Mouse (Mus musculus) embryo, embryonic 11 days (tissue): ENCODE results near the gene Clip4.
"Not testable (repeated sequence)": the region's sequence is repeated elsewhere in the genome, so short reads cannot be mapped to it uniquely, and the experiment has no call there.

Experiments
- DNase-seq: peaks from one replicate; pipeline ENCODE4 v3.0.0-alpha.2; 2015

Clip4 gene

DNA sequence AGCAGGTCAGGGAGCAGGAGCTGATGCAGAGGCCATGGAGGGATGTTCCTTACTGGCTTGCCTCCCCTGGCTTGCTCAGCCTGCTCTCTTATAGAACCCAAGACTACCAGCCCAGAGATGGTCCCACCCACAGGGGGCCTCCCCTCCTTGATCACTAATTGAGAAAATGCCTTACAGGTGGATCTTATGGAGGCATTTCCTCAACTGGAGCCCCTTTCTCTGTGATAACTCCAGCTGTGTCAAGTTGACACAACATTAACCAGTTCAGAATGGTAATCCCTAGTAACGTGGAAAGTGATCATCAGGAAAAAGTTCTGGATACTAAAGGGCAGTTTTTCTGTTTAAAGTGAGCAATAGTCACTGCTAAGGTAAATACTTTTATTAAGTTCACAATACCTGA lies at the start of gene Clip4:
Clip4 (plus strand) TSS at position 301 of the 400 bp plus-strand sequence.
- not testable (repeated sequence) for DNase-seq

DNA sequence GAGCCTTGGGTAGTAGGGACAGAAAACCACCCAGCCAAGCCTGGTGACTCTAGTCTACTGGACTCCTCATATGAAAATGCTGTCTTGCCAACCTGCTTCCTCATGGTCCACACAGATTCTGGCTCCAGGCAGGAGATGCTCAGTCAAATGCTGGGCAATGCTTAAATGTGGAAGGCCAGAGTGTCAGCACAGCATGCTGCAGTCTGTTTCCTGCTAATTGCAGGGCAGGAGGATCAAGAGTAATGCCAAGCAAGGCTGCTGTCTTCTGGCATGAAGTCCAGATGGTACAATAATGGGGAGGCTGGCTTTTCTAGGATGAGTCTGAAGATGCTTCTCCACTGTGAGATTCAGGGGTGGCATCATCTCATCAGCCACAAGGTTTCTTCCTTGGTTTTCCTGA lies 47.8 kb upstream of the Clip4 start:
- DNase-seq, result no peak

DNA sequence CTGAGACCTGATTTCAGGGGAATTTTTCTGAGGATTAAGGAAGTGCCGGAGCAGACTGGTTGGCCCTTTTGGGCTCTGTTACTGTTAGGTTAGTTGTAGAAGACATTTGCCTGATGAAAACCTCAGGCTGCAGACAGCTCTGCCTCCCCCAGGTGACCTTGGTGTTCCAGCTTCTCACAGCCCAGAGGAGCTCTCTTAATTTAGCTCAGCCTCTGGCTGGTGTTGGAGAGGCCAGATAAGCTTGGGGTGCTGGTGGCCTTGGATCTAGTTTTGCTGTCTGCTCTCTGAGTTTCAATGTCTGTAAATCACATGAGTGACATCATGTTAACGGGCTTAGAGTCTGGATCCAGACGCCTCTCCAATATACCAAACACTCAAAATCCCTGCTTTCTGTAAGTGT lies 47.3 kb upstream of the Clip4 start:
- no peak for DNase-seq

DNA sequence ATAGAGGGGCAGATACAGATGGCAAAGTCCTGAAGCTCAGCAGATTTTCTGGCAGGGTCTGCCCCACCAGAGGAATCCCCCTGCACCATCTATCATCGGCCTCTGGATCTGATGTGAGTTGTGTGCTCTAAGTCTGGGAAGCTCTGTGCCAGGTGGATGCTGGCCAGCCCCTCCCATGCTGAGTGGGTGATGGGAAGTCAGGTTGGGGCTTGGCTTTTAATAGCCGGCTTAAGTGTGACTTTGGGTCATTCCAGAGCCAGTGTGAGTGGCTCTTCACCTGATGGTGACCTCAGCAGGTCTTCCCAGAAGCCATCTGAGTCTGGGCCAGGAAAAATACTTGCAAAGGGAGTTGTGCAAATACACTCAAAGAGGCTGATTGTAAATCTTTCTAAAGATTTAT lies 37.6 kb upstream of the Clip4 start:
- no peak for DNase-seq

DNA sequence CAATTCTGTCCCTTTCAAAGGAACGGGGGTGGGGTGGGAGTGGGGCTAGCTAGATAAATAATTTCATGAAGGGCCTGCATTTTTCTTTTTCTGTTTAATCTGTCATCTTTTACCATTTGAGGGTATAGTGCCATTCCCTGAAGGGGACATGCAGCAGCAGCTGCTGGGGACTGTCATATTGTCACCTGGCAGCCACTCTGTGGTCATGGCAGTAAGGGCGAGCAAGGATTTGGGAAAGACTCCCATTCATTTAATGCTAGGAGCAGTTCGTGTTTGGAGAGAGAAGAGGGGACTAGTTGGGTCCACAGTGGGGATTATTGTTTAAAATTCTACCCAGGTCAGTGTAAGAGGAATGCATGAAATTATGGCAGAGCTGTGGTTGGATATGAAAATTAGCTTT lies 31.8 kb upstream of the Clip4 start:
- no peak for DNase-seq

DNA sequence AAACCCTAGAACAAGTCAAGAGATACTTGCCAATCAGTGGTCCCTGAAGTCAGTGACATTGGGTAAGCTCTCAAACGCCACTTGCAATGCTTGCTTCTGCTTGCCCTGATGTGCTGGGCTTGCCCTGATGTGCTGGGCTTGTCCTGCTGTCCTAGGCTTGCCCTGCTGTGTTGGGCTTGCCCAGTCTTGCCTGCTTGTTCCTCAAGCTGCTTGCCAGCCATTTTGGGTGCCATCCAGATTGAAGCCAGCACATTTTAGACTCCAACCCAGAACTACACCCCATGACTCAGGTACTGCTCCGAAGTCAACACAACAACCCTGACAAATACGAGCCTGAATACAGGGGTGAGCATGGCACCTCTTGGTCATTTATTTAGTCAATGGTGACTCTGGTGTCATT lies 26.1 kb upstream of the Clip4 start:
- DNase-seq, result no peak

DNA sequence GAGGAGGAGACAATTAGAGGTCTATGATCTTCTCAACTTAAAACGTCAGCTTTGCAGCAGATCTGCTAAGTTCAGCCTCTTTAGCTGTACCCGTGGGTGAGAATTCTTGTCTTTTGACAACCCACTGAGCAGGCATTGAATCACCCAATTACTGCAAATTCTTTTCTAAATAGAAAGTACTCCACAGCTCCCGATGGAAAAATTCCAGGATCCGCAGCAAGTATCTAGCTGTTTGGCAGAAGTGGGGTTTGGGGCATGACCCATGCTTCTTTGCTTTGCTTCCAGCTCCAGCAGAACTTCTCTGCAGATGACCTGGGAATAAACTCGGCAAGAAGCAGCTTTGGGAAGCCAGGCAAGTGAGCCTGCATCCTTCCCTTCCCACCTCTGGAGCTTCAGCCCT lies 25.3 kb upstream of the Clip4 start:
- no peak for DNase-seq

DNA sequence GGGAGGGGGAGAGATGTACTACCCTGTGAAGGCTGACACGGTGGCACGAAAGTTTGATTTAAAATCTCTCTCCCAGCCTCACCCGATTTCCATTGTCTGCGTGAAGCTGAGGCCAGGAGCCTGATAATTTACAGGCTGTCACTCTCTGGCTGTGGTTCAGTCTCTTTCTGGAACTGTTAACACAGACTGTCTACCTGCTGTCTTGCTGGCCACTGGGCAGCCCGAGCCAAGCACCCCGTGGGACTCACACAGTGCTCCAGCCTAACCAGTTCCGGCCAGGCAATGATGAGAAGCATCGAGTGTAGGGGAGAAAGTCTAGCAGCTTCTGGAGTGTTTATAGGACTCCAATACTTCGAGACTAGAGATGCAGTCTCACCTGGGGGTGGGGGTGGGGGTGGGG lies 22.2 kb upstream of the Clip4 start:
- no peak for DNase-seq

DNA sequence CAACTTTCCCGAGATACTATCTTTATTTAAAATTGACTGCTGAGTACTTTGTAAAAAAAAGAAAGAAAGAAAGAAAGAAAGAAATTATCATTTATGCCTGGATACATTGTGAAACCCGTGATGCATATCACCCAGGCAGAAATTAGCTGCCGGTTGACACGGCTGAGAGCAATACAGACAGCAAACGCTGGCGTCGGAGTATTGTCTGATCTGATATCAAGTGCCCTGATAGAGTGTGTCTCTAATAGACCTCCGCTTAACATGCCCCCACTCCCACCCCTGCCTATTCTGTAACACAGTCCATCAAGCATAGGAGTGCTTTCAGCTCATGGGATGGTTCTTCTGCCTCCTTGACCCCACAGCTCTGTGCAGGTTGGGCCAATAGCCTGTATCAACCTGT lies 20.7 kb upstream of the Clip4 start:
- no peak for DNase-seq

DNA sequence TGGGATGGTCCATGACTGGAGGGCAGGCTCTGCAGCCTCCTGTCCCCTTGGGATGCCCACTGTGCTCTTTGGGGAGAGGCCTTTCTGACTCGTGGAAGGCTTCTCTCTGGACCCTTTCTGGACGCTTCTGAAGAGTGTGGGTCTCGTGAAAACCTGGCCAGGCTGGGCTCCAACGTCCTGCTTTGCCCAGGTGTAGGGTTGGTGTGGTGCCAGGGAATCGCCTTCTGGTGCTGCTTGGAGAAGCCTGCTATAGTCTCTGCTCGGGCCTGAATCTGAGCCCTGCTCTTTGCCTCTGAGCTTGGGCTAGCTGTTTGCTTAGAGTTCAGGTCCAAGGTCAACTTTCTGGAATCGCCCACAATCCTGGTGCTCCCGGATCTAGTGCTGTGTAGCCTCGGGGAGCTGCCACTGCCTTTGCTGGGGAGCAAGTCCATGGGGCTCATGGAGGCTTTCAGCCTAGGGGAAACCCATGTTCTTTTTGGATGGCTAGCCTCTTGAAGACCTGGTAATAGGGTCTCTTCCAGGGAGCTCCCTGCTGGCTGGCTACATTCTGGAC lies 18.6 kb upstream of the Clip4 start:
- DNase-seq, result no peak

DNA sequence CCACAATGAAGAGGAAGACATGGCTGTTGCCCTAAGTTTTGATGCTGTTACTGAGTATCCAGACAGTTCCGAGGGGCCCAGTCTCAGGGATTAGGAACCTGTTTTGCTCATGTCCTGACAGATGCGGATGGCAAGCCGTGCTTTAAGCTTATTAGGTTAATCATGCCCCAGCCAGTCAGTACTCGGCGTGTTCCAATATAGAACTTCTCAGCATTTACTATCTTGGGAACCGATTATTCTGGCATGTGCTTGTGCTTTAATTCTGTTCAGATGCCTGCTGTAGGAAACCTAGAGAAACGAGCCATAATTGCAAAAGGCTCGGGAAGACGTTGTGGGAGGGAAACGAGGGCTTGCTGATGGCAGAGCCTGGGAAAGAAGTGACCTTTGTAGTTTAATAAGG lies 15.4 kb upstream of the Clip4 start, which contains the start of gene Pcare:
Pcare (minus strand) TSS at position 64 of the 400 bp plus-strand sequence.
- no peak for DNase-seq

DNA sequence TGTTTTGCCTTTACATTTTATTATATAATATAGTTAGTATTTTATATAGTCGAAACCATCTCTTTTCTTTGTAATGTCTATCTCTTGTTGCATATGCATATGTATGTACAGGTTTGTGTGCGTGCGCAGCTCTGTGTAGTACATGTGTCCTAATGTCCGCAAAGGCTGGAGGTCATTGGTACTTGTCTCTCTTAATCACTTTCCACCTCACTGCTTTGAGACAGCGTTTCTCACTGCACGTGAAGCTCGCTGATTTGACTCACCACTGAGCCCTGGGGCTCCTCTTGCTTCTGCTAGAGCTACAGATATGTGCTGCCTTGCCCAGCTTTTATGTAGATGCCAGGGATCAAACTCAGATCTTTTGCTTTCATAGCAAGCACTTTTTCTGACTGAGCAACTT lies 7.7 kb upstream of the Clip4 start:
- no peak for DNase-seq

DNA sequence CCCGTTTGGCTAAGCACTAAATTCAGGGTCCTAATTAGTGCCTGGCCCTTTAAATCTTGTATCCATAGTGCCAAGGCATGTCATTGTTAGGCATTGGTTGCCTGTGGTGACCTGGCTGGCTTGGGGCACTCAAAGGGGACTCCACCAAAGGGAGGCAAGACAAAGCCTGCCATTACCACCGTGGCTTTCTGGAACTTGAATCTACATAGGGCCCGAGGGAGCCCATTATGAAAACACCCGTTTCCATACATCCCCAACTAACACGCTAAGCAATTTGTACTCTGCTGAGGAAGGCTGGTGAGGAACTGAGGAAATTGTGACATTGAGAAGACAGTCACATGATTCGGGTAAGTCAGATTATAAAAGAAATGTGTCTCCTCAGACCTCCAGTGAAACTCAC lies 1.3 kb downstream of the Clip4 start:
- DNase-seq, result peak; percentile 60

DNA sequence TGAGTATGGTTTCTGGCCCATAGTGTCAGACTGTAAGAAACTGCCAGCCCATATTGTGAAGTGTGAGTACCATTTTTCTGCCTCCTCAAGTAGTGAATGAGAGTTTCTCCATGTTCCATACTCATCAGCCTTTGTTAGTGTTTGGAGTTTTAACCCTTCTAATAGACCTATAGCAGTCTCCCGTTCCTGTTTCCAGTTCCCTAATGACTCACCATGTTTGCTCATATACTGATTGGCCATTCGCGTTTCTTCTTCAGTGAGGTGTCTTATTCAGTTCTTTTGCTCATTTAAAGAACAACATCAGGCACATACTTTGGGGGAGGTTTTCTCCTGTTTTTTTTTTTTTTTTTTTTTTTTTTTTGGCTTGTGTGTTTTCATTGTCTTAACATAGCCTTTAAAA lies 2.4 kb downstream of the Clip4 start:
- DNase-seq, result no peak

DNA sequence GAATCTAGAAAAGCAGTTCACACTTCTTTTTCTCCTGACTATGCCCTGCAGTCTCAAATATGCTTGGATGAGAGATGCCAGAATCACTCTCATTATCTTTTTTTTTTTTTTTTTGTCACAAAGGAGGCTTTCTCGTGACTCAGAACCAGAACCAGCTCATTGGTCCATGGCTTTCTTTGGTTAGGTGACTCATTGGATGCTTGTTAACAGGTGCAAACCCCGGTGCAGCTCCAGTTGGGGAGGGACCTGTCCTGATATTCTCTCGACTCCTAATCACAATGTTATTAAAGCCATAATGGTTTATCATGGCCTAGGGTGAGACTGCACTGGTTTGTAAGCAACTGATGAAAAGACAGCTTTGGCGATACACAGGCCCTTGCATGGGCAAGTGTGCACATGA lies 5.9 kb downstream of the Clip4 start:
- DNase-seq, result no peak

DNA sequence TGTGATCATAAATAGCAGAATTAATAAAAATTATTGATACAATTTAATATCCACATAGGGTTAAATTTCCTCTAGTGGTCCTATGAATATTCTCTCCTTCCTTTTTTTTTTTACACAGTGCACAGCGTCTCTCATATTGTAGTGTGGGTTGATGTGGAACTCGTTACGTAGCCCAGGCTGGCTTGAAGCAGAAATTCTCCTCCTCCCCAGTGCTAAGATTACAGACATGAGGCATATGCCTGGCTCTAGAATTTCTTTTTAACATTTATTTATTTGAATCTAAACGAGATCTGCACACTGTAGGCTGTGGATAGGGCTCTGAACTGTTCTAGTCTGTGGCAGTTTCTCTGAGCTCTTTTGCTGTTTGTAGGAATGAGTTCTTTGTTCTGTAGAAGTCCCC lies 7.0 kb downstream of the Clip4 start:
- DNase-seq, result no peak

DNA sequence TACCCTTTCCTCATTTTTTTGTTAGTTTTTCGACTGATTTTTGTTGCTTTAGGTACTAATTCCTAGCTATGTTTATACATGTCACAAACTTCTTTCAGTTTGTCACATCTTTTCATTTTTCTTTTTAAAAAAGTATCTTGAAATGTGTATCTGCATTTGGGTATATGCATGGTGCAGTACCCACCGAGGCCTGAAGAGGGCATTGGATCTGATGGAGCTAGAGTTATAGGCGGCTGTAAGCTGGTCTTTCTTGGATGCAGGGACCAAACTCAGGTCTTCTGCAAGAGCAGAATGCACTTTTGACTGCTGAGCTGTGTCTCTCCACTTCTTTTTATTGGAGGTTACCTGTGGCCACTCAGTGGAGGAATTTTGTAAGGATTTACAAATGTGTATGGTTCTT lies 10.4 kb downstream of the Clip4 start:
- no peak for DNase-seq

DNA sequence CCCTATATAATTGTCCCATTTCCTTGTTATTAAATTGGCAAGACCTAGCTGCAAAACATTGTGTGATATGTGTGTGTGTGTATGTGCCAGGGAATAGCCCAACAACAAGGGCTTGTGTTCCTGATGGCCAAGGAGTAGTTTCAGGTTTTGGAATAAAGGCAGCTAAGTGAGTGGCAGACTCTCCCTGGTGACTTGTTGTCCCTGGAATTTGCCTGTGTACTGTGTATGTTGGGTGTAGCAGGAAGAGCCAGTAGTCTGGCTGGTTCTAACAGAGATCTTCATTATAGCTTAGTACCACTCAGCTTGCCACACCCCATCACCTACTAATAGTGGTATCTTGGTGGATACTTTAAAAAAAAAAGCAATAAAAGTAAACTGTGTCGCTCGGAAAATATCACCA lies 12.2 kb downstream of the Clip4 start:
- no peak for DNase-seq

DNA sequence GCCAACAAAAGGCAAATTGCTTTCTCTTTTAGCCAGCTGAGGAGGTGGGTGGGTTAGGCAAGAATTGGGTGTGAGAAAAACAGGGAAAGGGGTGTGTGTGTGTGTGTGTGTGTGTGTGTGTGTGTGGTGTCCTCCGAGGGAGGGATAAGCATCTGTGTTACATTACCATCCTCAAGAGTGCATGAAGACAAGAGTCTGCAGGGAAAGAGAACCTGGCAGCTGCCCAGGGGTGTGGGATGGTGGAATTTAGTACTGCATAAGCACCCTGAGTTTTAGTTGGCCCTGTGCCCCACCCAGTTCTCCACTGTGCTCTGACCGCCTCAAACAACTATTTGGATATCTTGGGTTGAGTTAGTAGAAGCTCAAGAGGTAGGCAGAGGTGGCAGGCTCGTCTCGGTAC lies 12.7 kb downstream of the Clip4 start:
- no peak for DNase-seq

DNA sequence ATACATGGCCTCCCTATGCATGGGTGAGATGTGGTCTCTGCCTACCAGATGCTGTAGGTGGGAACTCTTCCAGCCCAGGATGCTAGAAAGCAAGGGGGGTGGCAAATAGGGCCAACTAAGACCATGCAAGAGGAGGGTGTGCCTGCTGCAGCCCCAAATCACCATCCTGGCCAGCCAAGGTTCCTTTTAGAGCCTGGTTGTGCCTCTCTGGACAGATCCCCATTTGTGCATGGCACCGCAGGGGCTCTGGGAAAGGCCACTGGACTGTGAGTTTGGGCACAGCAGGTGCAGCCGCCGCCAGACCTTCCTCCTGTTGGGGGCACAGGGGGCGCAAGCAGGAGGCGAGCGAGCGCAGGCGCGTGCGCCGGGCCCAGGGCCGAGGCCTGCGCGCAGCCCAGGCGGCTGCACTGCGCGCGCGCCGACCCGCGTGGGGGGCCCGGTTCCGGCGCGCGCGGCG lies 14.0 kb downstream of the Clip4 start:
- peak; percentile 77 for DNase-seq

DNA sequence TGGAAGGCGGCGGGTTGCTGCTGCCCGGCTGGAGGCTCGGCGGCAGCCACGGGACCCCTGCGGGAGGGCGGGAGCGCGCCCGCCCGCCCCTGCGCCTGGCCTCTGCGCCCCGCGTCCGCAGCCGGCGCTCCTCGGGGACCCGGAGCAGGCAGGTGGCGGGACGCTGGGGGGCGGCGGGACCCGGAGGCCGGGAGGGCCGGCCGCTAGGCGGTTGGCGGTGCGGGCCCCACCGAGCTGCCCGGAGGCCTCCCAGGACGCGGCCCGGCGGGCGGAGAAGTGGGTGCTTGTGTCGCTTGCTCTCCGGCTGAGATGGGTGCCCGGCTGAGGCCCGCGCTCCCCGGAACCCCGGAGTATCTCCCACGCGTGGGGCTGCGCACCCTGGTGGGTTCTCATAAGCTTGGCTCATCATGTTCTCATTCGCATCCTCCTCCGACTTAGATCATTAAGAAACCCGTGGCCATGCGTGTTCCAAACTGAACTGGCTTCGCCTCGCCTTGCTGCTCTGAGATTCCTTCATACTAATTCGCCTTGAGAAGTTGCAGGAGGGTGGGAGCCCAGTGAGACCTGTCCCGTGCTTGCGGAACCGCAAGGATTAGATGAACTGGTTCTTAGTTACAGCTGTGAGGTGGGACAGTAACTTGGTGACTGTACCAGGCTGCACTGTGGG lies 14.6 kb downstream of the Clip4 start:
- DNase-seq, result peak; percentile 50

DNA sequence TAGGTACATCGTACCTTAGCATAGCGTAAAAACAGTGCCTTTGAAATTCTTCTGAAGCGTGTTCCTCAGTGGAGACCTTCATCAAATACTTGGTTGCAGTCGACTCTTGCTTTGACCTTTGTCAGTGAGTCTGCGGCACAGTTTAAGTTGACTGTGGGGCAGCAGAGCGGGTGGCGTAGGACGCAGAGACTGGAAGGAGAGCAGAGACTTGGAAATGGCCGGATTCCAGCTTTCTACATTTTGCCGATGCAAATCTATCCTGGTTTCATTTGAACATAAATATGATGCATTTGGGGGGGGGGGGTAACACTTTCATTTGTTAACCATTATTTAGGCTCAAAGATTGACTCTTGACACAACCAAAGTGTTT lies 15.1 kb downstream of the Clip4 start:
- peak; percentile 17 for DNase-seq

DNA sequence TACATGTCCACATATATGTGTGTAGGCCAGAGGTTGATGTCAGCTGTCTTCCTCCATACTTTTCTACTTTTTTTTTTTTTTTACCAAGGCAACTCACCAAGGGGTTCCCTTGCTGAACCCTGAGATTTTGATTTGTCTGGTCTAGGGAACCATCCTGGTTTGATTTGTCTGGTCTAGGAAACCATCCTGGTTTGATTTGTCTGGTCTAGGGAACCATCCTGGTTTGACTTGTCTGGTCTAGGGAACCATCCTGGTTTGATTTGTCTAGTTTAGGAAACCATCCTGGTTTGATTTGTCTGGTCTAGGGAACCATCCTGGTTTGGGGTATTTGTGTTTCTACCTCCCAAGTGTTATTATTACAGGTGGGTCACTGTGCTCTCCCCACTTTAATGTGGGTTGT lies 18.2 kb downstream of the Clip4 start:
- no peak for DNase-seq

DNA sequence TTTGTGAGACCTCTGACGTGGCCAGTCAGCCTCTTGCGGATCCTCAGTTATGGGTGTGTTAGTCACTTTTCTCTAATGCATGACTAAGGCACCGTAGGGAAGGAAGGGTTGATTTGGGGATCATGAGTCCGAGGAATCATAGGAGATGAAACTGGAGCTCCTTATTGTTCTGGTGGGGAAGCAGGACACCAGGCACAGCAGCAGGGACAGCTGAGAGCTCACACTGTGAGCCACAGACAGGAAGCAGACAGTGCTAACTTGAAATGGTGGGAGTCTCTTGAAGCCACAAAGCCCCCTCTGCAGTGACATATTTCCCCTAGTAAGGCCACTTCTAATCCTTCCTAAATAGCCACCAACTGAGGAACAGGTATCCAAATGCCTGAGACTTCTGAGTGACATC lies 22.8 kb downstream of the Clip4 start:
- no peak for DNase-seq

DNA sequence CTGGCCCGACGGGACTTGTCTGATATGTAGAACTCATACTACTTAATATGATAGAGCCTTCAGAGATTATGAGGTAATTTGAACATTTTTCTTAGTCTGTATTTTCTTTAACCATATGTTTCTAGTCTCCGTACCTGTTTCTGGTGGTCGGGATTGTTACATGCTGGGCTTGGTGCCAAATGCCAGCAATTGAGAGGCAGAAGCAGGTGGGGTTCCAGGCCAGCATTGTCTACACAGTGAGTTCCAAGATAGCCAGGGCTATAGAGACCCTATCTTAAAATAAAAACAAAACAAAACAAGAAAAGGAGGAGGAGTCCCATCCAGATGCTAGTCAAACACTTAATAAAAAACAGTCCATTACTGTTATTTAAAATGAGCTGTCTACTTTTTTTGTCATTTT lies 23.3 kb downstream of the Clip4 start:
- no peak for DNase-seq
